Mouse (Mus musculus): ENCODE data around the gene Krt23.

Gene Krt23

DNA sequence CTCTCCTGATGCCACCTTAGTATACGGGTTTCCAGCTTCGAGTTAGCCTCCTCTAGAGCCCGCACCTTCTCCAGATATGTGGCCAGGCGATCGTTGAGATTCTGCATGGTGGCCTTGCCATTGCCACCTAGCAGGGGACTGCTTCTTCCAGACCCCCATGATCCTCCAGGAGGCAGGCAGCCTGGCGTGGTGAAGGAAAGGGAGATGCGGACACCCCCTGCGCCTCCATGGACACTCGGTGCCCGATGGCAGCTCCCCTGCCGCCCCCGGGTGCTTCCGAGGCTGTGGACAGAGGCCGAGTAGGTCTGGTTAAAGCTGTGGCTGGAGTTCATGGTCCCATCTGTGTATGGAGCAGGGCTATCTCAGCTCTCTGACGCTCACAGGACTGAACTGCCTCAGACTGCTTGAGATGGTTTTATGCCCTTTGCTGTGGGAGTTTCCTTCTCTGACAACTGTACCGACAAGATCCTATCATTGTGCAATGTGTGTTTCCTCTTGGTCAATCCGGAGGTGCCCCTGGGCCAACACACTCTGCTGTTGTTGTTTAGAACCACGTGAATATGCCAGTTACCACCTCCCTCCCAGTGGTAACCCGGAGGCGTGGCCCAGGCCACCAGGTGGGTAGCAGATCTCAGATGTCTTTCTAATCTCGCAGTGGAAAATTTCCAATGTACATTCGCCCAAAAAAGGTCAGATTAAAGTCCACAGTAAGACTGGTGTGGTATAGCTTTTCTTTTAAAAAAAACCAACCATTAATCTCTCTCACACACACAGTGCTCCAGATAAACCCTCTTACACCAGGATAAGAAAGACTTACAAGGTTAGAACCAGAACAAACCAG, at the start of gene Krt23:
Krt23 (minus strand) TSS at position 405 of the 841 bp plus-strand sequence.
- no peak for DNase-seq (ENCODE audit: low read depth)

DNA sequence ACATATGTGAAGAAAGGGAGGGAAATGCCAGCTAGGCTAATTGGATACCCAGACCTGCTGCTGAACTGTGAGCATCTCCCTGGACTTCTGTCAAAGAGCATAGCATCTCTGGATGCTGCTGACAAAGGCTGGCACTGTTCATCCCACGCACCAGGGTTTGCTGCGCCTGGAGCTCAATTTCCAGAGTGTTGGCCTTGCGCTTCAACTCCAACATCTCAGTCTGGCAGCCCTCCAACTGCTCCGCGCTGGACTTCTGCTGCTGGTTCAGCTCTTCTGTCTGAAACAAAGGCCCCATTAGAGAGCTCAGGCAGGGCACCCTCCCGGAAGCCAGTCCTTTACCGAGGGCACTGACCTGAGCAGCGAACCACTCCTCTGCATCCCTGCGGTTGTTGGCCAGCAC, 46.8 kb upstream of the Krt23 start:
- no peak for DNase-seq (ENCODE audit: low read depth)

DNA sequence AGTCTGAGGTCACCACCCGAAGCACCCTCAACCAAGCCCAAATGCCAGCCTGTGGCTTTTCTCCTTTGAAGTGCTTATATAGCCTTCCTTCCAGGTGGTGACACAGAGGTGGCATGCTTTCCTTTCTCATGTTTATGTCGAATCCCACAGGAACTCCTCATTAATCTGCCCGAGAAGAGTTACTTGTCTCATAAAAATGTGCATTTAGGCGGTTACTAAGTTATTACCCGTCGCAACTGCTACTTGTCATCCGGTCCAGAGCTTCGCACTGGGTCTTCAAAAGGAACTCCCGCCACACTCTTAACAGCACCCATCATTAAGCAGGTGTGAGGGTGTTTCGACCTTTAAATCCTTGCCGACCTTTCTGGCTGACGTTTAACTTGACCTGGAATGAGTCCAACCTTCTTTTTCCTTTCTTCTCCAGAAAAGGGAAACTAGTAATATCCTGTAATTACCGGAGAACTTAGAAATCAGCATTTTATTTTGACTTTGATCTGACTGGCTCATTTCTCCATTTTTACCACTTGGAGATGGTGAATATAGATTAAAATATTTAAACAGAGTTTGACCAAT, 28.4 kb upstream of the Krt23 start, which contains the start of gene Krt39:
Krt39 (minus strand) TSS at position 51 of the 573 bp plus-strand sequence.
- DNase-seq (ENCODE audit: low read depth) = no peak

DNA sequence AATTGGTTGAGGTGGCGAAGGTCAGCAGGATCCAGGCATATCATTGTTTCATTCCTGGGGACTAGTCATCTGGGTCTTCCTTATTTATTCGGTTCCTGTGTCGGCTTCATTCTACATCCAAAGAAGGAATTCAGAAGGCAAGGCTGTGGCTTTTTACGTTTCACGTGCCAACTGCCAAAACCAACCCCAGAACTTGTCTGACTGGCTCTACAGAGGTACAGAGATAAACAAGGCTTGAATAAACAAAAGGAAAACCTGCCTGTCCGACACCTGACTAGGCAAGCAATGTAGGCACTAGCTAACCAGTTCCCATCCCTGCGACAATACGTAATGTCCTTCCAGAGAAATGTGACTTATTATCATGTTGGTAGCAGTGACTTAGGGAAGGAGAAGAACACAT, 21.2 kb upstream of the Krt23 start:
- no peak for DNase-seq (ENCODE audit: low read depth)

DNA sequence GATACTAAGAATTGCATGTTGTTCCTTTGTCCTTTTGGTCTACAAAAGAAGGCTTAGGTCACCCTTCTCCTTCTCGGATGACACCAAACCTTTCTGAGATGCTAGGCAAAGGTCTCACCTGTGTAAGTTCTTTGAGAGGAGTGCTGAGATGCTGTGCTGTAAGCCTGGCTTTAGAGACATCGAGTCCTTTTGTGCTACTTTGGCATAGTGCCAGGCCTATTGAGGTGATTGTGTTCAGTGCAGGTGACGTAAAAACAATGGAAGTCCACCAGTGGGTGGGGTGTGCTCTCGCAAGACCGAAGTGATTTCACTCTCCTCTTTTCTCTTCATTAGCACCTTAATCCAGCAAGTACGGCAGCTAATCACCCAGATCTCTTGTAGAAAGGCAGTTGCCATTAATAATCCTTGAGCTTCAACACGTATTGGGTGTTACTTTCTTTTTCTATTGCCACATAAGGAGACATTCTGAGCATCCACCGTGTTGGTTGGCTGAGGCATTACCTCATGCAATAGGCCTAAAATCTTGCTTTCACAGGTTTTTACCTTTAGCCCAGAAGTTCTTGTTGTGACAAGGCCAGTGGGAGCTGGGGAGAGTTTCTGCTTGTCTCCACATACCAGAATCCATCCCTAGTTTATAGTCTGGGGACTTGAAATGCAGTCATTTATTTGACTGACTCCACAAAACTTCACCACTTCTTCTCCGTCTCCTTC, 7.3 kb upstream of the Krt23 start:
- no peak for DNase-seq (ENCODE audit: low read depth)

DNA sequence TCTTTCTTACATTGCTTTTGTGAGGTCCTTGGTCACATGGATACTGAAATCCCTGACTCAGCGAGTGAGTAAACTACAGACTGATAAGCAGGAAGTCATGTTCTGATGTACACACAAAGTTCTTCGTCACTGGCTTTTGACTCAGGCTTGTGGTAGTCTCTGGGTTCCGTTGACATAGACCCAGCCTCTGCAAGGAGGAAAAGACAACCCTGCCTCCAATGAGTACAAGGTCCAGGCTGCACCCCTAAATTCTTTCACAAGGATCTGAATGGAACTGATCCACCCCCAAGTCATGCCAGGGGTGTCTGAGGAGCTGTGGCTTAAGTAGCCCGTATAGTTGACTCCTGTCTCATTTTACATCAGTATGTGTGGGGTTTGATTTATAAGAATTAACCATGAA, 3.5 kb upstream of the Krt23 start:
- no peak for DNase-seq (ENCODE audit: low read depth)

DNA sequence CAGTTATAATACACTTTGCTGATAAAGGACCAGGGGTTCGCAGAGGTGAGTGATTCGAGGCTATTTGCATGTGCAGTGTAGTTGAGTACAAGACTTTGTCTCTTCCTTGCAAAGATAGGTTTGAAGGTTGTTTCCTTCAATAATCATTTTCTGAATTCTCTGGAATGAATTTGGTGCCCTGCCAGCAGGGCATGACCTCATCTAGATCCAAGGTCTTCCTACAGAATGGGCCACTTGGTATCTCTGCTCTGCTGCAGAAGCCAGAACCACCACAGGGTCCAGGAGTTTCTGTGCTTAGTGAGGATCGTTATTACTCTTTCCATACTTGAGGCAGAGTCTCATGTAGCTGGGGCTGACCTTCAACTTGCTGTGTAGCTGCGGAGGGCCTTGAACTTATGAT, 1.8 kb upstream of the Krt23 start:
- no peak for DNase-seq (ENCODE audit: low read depth)

DNA sequence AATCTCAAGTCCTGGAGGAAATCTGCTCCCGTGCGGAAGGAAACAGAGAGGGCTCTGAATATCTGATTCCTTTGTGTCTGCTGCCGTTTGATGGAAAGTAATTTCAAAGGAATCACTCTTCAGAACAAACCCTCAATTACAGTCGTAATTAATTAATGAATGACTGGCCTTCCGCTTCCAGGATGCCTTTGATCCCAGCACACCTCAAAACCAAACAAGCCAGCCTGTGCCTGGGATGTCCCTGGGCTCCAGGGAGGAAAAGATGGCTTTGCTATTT, 575 bp upstream of the Krt23 start:
- DNase-seq (ENCODE audit: low read depth) = no peak

DNA sequence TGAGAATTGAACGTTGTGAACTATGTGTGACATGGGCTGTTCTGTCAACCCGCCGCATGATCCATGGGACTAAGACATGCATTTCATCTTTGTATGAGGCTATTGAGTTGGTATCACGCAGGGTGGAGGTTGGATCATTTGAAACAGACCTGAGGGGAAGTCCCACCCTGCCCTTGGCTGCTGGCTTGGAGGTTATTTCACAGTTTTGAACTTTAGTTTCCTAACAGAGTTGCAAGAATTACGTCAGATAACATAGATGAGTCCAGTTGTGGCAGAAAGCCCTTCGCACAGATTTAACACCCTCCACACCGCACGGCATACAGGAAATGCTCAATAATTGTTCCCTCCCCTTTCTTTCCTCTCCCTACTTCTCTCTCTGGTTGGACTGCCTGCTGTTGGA, 1.9 kb downstream of the Krt23 start:
- DNase-seq (ENCODE audit: low read depth) = no peak

DNA sequence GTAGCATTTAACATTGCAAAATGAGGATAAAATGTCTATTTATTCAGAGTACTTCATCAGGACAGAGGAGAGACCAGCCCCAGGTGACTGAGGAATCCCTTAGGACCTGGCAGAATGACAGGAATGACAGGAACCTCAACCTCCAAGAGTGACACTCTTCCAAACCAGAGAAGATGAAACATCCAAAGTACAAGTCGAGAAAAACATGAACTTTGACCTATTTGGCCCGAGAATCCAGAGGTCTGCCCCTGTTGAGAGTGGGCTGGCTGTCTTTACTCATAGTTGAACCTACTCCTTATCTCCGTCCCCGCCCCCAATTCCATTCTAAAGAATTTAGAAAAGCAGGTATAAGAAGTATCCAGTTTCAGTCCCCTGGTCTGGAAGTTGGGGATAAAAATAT, 2.3 kb downstream of the Krt23 start:
- DNase-seq (ENCODE audit: low read depth) = no peak

DNA sequence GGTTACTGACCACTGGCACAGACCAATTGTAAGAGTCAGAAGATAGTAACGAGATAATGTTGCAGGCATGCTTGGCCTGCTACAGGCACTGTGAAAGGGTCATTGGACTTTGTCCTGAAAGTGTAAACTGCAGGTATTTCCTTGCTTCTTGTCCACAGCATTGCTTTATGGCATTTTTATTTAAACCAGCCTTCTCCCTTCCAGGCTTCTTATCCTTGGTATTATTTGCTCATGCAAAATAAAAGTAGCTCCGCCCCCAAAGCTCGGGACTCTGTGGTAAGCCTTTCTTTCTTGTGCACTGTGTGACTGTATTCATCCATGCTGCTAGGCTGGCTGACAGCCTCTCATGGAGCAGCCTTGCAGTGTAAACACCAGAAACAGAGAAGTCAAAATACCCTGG, 3.7 kb downstream of the Krt23 start:
- DNase-seq (ENCODE audit: low read depth) = no peak

DNA sequence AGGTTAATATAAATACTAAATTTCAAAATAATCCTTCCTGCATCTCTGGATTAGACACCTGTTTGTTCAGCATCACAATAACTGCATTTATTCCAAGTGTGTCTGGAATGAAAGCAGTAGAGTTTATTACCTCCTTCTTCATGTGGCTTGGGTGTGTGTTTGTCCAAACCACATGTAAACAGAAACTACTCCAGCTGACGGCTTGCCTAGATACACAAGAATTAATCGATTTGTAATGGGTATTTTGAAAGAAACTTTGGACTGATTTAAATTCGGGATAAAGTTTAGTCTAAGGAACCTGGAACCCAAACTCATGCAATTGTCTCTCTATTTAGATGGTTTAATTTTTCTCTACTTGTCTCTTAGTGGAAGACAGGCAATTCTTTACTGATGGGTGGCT, 18.0 kb downstream of the Krt23 start:
- DNase-seq (ENCODE audit: low read depth) = no peak

DNA sequence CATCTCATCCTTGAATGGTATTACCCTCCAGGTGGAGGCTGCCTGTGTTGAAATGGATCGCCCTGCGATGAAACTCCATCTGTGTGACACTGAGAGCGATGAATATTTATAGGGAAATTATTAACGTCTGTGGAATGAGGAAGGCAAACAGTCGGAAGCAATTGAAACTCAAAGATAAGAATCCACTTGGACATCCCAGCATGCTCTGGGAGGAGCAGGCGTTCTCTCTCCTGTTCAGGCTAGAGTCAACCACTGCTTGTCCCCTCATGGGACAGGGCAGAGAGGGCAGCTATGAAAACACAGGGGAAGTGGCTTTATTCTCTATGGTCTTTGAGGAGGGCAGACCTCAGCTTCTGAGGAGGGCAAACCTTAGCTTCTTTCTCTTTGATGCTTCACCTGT, 19.5 kb downstream of the Krt23 start:
- no peak for DNase-seq (ENCODE audit: low read depth)

DNA sequence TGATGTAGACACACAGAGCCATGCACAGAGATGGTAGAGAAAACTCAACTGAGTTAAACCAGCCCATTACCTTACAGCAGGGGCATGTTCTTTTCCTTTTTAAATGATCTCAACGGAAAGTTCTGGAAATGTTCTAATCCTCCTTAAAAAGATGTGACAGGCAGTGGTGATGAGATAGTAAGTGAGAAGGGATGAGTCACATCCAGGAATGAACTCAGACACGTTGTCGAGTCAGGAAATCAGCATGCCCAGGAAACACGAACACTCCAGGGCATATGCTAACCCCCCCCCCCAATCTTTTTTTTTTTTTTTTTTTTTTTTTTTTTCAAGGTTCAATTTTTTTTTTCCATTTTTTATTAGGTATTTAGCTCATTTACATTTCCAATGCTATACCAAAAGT, 20.5 kb downstream of the Krt23 start:
- no peak for DNase-seq (ENCODE audit: low read depth)

DNA sequence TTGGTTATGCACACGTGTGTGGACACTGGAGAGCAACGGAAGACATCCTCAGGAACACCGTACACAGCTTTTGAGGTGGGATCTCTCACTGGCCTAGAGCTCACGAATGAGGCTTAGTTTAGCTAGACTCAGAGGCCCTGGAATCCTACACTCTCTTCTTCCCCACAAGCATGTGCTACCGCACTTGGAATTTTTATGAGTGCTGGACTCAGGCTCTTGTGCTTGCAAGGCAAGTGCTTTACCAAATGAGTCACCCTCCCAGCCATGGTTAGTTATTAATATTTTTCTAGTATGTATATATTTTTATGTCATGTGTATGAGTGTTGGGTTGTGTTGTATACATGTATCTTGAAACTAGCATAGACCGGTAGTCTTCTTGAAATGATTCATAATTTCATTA, 21.0 kb downstream of the Krt23 start:
- DNase-seq (ENCODE audit: low read depth) = no peak

DNA sequence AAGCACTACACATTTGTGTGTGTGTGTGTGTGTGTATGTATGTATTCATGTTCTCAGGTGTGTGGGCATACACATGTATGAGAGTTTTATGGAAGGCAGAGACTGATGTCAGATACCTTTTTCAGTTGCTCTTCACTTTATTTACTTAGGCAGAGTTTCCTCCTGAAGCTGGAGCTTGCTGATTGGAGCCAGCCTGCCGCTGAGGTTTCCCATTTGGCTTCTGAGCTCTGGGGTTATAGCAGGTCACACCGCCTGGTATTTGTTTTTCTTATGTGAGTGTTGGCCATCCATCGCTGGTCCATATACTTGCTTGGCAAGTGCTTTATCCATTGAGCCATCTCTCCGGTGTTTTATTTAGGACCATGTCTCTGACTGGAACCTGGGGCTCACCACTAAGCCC, 23.7 kb downstream of the Krt23 start:
- DNase-seq (ENCODE audit: low read depth) = no peak

DNA sequence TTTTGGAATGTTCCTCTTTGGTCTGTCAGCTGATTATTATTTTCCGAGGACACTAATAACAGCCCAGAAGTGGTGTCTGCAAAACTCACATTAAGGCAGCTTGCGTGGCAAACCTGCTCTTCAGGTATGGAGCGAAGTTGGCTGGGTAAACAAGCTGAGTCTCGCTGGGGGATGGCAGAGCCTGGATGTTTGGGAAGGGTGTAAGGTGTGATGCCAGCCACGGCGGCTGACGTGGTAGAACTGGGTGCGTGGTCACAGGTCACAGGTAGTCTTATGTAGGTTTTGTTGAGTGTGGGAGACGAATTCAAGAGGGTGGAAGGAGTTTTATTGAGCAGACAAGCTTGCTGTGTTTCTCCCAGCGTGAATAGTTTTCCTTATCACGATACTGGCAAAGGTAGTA, 24.4 kb downstream of the Krt23 start:
- no peak for DNase-seq (ENCODE audit: low read depth)

DNA sequence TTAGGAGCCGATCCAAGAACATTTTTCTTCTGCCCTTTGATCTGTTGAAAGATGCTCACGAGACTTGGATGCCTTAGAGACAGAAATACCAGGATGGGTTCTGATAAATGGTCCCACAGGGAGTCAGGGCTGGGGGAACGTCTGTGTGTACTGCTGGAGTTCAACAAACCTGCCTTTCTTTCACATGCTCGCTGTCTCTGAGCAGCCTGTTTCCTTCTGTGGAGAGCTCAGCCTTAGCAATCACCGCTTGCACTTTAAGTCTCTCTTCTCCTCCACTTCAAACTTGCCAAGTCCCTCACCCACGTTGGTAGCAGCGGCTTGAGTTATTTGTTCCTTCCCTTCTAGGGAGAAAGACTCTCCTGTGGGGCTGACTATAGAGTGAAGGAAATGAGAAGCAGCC, 26.6 kb downstream of the Krt23 start:
- no peak for DNase-seq (ENCODE audit: low read depth)

DNA sequence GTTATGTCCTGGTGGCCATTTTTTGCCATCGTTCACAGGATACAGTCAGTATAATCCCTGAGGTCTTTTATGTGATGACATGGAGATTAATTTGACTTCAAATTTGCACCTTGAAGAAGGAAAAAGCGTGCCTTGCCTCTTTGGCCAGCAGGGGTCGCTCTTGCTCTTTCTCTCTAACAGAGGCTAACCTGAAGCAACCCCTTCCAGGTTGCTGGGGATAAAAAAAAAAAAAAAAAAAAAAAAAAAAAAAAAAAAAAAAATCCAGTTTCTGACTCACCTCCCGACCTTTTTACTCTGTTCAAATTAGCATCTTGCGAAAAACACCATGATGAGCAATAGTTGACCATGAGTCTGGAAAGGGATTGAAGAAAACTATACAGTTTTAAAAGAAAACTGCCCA, 28.1 kb downstream of the Krt23 start:
- DNase-seq (ENCODE audit: low read depth) = peak; percentile 60

DNA sequence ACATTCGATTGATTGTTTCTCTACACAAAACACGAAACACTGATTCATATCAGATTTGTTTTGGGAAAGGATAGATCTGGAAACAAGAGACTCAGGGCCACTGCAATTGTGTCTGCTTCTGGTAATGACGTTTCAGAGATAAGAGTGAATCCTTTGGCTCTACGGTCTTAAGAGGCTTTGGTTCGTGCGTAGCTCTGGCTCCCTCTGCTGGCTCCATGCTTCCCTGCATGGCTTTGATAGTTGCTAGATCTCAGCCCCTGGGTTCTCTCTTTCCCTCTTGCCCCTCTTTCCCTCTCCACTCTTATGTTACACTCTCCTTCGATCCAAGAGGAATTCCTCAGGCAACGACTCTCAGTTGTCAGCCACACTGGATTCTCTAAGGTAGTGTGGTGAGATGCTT, 29.8 kb downstream of the Krt23 start:
- peak; percentile 24 for DNase-seq (ENCODE audit: low read depth)

DNA sequence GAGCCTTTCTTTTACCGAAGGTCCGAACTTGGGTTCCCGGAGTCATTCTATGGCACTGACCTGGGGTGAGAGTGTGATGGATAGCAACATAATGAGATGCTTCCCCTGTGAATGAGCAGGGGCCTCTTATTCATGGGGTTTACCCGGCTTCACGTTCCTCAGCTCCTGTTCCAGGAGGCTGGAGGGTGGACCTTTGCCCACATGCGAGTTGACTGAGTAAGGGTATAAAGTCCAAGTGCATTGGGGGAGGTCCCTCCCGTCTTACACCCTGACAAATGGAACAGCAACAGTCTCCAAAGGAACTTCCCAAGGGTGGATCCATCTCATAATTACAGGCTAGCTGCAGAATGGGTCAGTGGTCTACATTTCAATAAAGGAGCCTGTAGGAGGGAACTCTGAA, 31.2 kb downstream of the Krt23 start:
- no peak for DNase-seq (ENCODE audit: low read depth)

DNA sequence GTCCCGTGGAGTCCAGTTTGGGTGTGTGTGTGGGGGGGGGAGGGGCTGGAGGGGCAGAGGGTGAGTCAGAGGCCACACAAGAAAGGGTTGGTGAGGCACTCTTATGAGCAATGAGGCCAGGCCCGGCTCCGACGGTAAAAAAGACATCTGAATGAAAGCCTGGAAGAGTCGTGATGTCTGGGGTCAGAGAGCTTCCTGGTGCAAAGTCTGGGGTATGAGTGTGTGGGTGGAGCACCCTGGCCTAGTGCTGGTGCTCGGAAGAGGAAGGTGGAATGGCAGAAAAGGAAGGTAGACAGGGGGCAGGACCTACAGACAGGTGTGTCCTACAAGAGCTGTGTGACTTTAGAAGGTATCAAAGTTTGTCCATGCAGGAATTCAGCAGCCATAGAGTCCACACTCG, 34.0 kb downstream of the Krt23 start:
- no peak for DNase-seq (ENCODE audit: low read depth)

DNA sequence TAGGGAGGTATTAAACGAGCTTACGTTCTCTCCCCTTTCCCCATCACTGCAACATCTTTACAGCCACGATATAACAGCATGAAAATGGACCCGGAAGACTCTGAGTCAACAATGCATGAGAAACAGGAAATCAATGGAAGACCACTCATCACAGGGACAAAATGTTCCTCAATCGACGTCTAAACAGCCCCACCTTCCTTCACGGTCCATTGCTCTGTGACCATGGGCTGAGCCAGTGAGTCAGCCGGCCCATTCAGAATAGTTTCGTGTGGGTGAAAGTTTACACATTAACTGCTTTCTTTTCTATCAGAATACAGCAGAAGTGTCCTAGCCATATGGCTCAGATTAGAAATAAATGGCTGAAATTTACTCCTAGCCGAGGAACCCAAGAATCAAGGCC, 38.2 kb downstream of the Krt23 start:
- DNase-seq (ENCODE audit: low read depth) = no peak

DNA sequence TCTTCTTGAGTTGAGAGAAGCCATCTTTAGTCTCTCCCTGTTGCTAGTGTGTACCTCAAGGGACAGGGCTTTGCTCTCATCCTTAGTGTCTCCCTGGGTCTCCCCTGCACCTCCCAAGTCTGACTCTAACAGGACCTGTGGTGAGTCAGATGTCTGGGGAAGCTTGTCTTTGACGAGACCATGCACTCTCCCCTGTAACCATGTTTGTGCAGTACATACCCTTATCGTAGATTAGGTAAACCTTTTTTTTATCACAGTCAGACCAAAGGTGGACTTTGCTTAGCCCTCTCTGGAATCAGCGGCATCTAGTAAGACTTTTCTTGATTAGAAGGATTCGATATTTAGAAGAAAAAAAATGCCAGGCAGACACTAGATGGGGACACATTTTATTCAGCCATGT, 38.9 kb downstream of the Krt23 start:
- DNase-seq (ENCODE audit: low read depth) = no peak

Measured in c-Kit-positive CD71-negative TER-119-negative erythroid progenitor cells, embryonic 14.5 days (primary cell).